Comparison of ENCODE assay signal across 16 mouse cellular contexts in the genomic region with DNA sequence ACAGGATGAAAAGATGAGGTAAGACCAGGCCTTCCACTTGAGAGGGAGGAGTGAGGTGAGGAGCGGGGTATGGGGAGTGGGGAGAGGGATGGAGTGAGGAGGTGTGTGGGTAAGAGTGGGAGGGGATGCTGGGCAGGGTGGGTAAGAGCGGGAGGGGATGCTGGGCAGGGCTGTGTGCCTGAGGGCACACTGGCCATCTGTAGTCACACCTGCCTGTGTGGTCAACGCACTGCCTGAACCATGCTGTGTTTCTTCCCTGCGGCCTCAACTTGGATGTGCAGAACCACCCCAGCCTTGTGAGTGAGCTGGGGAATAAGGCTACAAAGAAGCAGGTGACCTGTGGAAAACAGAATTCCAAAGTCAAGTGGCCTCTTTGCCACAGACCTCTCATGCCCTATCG. TPM values are rescaled to one million over a fixed set of nuclear protein-coding genes. Genes with fewer than 3 reads are reported as not detected.
DNase-seq lines count a peak whose midpoint lies in the region; ATAC-seq and TF ChIP-seq lines count a peak whose summit lies in the region.
"Had no signal": no experiment of that assay in that cellular context is flagged by ENCODE, and none has a peak within 500 bp of the region (broad histone marks: within the 10 kb centered on the region; RNA-seq: fewer than 3 reads in every experiment).

No protein-coding gene starts in this region.

- ATAC-seq in forebrain, embryonic 12.5 days (ENCODE audit: low FRiP score): no peak
- no peak for ATAC-seq in forebrain, embryonic 14.5 days
- no peak for ATAC-seq in embryonic facial prominence, embryonic 13.5 days (ENCODE audit: insufficient number of reproducible peaks, insufficient read depth, low FRiP score, low TSS enrichment, low read depth)
- ATAC-seq: activated CD4-positive, CD25-positive, alpha-beta regulatory T cell, adult 4 months; intestine, embryonic 15.5 days; lung, postnatal 0 days had no signal

- peaks cover 42% of the 10 kb centered on the region for H3K36me3 ChIP-seq in forebrain, embryonic 12.5 days (replicated peaks)
- peaks cover 41% of the 10 kb centered on the region for H3K36me3 ChIP-seq in forebrain, embryonic 14.5 days (ENCODE audit: control insufficient read depth, insufficient read depth, low read length)
- peaks cover 51% of the 10 kb centered on the region for H3K36me3 ChIP-seq in embryonic facial prominence, embryonic 13.5 days
- peaks cover 11% of the 10 kb centered on the region for H3K36me3 ChIP-seq in myocyte (ENCODE audit: control insufficient read depth, insufficient read depth)

- H3ac ChIP-seq in myocyte (ENCODE audit: control insufficient read depth, insufficient read length): no peak overlapping the region

- WGBS in forebrain, embryonic 12.5 days: 88% methylated on average over 5 of the region's 5 CpGs
- 85% methylated on average over 5 of the region's 5 CpGs for WGBS in forebrain, embryonic 14.5 days
- WGBS in embryonic facial prominence, embryonic 13.5 days: 90% methylated on average over 5 of the region's 5 CpGs

- no peak overlapping the region for H3K4me2 ChIP-seq in forebrain, embryonic 12.5 days
- H3K4me2 ChIP-seq in forebrain, embryonic 14.5 days (ENCODE audit: low read length): no peak overlapping the region
- H3K4me2 ChIP-seq in embryonic facial prominence, embryonic 13.5 days: no peak overlapping the region
- H3K4me2 ChIP-seq in myocyte (ENCODE audit: low read depth): no peak overlapping the region

- H3K4me1 ChIP-seq in forebrain, embryonic 12.5 days: peaks cover 34% of the 10 kb centered on the region
- H3K4me1 ChIP-seq in forebrain, embryonic 14.5 days (ENCODE audit: control insufficient read depth, insufficient read depth, low read length): peaks cover 13% of the 10 kb centered on the region
- peaks cover 30% of the 10 kb centered on the region for H3K4me1 ChIP-seq in embryonic facial prominence, embryonic 13.5 days

- no peaks in the 10 kb centered on the region for H3K27me3 ChIP-seq in forebrain, embryonic 12.5 days
- no peaks in the 10 kb centered on the region for H3K27me3 ChIP-seq in forebrain, embryonic 14.5 days (replicated peaks; ENCODE audit: control insufficient read depth, insufficient read depth, low read length)
- no peaks in the 10 kb centered on the region for H3K27me3 ChIP-seq in embryonic facial prominence, embryonic 13.5 days
- no peaks in the 10 kb centered on the region for H3K27me3 ChIP-seq in myocyte (ENCODE audit: control insufficient read depth, insufficient read depth, insufficient read length)
- H3K27me3 ChIP-seq: hindbrain, embryonic 12.5 days; intestine, embryonic 15.5 days had no signal

- no peak for TF ChIP-seq CTCF in layer of hippocampus, adult 2 months (conservative IDR thresholded peaks at IDR 0.05)

- H3K27ac ChIP-seq in forebrain, embryonic 12.5 days: 0 out of 2 replicates have a peak overlapping the region, but pooled peaks have one; percentile 31
- H3K27ac ChIP-seq in forebrain, embryonic 14.5 days (ENCODE audit: low read depth, low read length): no peak overlapping the region
- peak overlapping the region; percentile 91; the same call in 1 of the 2 replicates for H3K27ac ChIP-seq in layer of hippocampus, adult 2 months
- no peak overlapping the region for H3K27ac ChIP-seq in embryonic facial prominence, embryonic 13.5 days

- H3K4me3 ChIP-seq in forebrain, embryonic 12.5 days (replicated peaks): no peak overlapping the region
- H3K4me3 ChIP-seq in forebrain, embryonic 14.5 days (ENCODE audit: low read depth, low read length): no peak overlapping the region
- H3K4me3 ChIP-seq in layer of hippocampus, adult 2 months: no peak overlapping the region
- no peak overlapping the region for H3K4me3 ChIP-seq in embryonic facial prominence, embryonic 13.5 days
- H3K4me3 ChIP-seq in myocyte: no peak overlapping the region
- H3K4me3 ChIP-seq: hindbrain, embryonic 12.5 days had no signal

- no peak for TF ChIP-seq POLR2A in myocyte (IDR thresholded peaks at IDR 0.05; ENCODE audit: insufficient read length, low read depth)

- H3K9me3 ChIP-seq in forebrain, embryonic 12.5 days: no peaks in the 10 kb centered on the region
- no peaks in the 10 kb centered on the region for H3K9me3 ChIP-seq in forebrain, embryonic 14.5 days (replicated peaks; ENCODE audit: control insufficient read depth, low read length)
- no peaks in the 10 kb centered on the region for H3K9me3 ChIP-seq in embryonic facial prominence, embryonic 13.5 days
- H3K9me3 ChIP-seq: hindbrain, embryonic 12.5 days; intestine, embryonic 15.5 days had no signal

- DNase-seq in forebrain, embryonic 14.5 days (ENCODE audit: low spot score): no peak
- DNase-seq in layer of hippocampus, adult 2 months (ENCODE audit: low spot score in 2 of 2): no peak
- DNase-seq in layer of hippocampus, postnatal 36 days: no peak
- no peak for DNase-seq in adrenal gland, postnatal 14 days
- DNase-seq: adrenal gland, postnatal 25 days; cerebellum, postnatal 14 days; gastrocnemius, postnatal 14 days; retina, postnatal 1 day; right cerebral cortex, postnatal 4 days had no signal

- H3K9ac ChIP-seq in forebrain, embryonic 12.5 days: no peak overlapping the region
- H3K9ac ChIP-seq in forebrain, embryonic 14.5 days (ENCODE audit: low read length): no peak overlapping the region
- peak overlapping the region; percentile 32; the same call in 1 of the 2 replicates for H3K9ac ChIP-seq in embryonic facial prominence, embryonic 13.5 days
- H3K9ac ChIP-seq: intestine, embryonic 15.5 days had no signal

- H3K79me2 ChIP-seq in myocyte (ENCODE audit: control insufficient read depth, insufficient read depth): peaks cover 19% of the 10 kb centered on the region

TF ChIP-seq in myocyte, 11 proteins besides CTCF, POLR2A, EP300 and RAD21:
- TF ChIP-seq USF1 (IDR thresholded peaks at IDR 0.05; ENCODE audit: low read depth) (no peak), POLR2AphosphoS2 (IDR thresholded peaks at IDR 0.05; ENCODE audit: insufficient read length, low read depth) (peak; percentile 89)

RNA-seq across cellular contexts. Expression of a gene that starts 2.4 kb away (rescaled TPM):
- 20.6 and 21.6 TPM in 2 replicates for polyA plus RNA-seq in forebrain, embryonic 12.5 days (2016; fragmentation: Nextera tagmentation; extraction: Ambion mirVana)
- polyA plus RNA-seq in forebrain, embryonic 14.5 days (2014; fragmentation: Nextera tagmentation; extraction: Ambion mirVana): 16.0 and 21.5 TPM in 2 replicates
- total RNA-seq in layer of hippocampus, adult 2 months (2021): 10 to 100 TPM; 65.0 to 69.0 TPM
- total RNA-seq in layer of hippocampus, postnatal 36 days (2021): 10 to 100 TPM; 49.7 to 57.0 TPM
- polyA plus RNA-seq in embryonic facial prominence, embryonic 13.5 days (2015; fragmentation: Nextera tagmentation; extraction: Ambion mirVana): 24.0 and 29.2 TPM in 2 replicates
- 1.9 TPM for polyA plus RNA-seq in myocyte (2012; fragmentation: generic; extraction: Trizol)
- total RNA-seq in adrenal gland, postnatal 14 days (2021): 12.1 and 12.6 TPM in 2 replicates

RNA-seq across cellular contexts. Expression of a gene that starts 2.6 kb away (rescaled TPM):
- 52.4 and 54.1 TPM in 2 replicates for polyA plus RNA-seq in forebrain, embryonic 12.5 days (2016; fragmentation: Nextera tagmentation; extraction: Ambion mirVana)
- polyA plus RNA-seq in forebrain, embryonic 14.5 days (2014; fragmentation: Nextera tagmentation; extraction: Ambion mirVana): 35.7 and 37.2 TPM in 2 replicates
- total RNA-seq in layer of hippocampus, adult 2 months (2021): 10 to 100 TPM; 10.6 to 16.5 TPM
- 10 to 100 TPM; 16.0 to 16.1 TPM for total RNA-seq in layer of hippocampus, postnatal 36 days (2021)
- polyA plus RNA-seq in embryonic facial prominence, embryonic 13.5 days (2015; fragmentation: Nextera tagmentation; extraction: Ambion mirVana): 45.8 and 46.3 TPM in 2 replicates
- polyA plus RNA-seq in myocyte (2012; fragmentation: generic; extraction: Trizol): 25.1 TPM
- total RNA-seq in adrenal gland, postnatal 14 days (2021): 12.8 and 24.1 TPM in 2 replicates

RNA-seq across cellular contexts. Expression of a gene that starts 26.5 kb away (rescaled TPM):
- 74.4 and 75.4 TPM in 2 replicates for polyA plus RNA-seq in forebrain, embryonic 12.5 days (2016; fragmentation: Nextera tagmentation; extraction: Ambion mirVana)
- polyA plus RNA-seq in forebrain, embryonic 14.5 days (2014; fragmentation: Nextera tagmentation; extraction: Ambion mirVana): 43.1 and 49.1 TPM in 2 replicates
- total RNA-seq in layer of hippocampus, adult 2 months (2021): 10 to 100 TPM; 45.3 to 46.9 TPM
- total RNA-seq in layer of hippocampus, postnatal 36 days (2021): 10 to 100 TPM; 44.7 to 52.3 TPM
- 78.3 and 86.3 TPM in 2 replicates for polyA plus RNA-seq in embryonic facial prominence, embryonic 13.5 days (2015; fragmentation: Nextera tagmentation; extraction: Ambion mirVana)
- 119 TPM for polyA plus RNA-seq in myocyte (2012; fragmentation: generic; extraction: Trizol)
- 224 and 226 TPM in 2 replicates for total RNA-seq in adrenal gland, postnatal 14 days (2021)

RNA-seq across cellular contexts. Expression of a gene that starts 37.6 kb away (rescaled TPM):
- 87.5 and 89.3 TPM in 2 replicates for polyA plus RNA-seq in forebrain, embryonic 12.5 days (2016; fragmentation: Nextera tagmentation; extraction: Ambion mirVana)
- 81.0 and 99.5 TPM in 2 replicates for polyA plus RNA-seq in forebrain, embryonic 14.5 days (2014; fragmentation: Nextera tagmentation; extraction: Ambion mirVana)
- 100 to 1,000 TPM; 145 to 153 TPM for total RNA-seq in layer of hippocampus, adult 2 months (2021)
- total RNA-seq in layer of hippocampus, postnatal 36 days (2021): 100 to 1,000 TPM; 142 to 147 TPM
- 73.3 and 73.5 TPM in 2 replicates for polyA plus RNA-seq in embryonic facial prominence, embryonic 13.5 days (2015; fragmentation: Nextera tagmentation; extraction: Ambion mirVana)
- 68.0 TPM for polyA plus RNA-seq in myocyte (2012; fragmentation: generic; extraction: Trizol)
- 80.3 and 85.6 TPM in 2 replicates for total RNA-seq in adrenal gland, postnatal 14 days (2021)

RNA-seq across cellular contexts. Expression of a gene that starts 47.5 kb away (rescaled TPM):
- 84.3 and 85.1 TPM in 2 replicates for polyA plus RNA-seq in forebrain, embryonic 12.5 days (2016; fragmentation: Nextera tagmentation; extraction: Ambion mirVana)
- 42.6 and 52.2 TPM in 2 replicates for polyA plus RNA-seq in forebrain, embryonic 14.5 days (2014; fragmentation: Nextera tagmentation; extraction: Ambion mirVana)
- 100 to 1,000 TPM; 102 to 105 TPM for total RNA-seq in layer of hippocampus, adult 2 months (2021)
- total RNA-seq in layer of hippocampus, postnatal 36 days (2021): 100 to 1,000 TPM; 102 to 106 TPM
- polyA plus RNA-seq in embryonic facial prominence, embryonic 13.5 days (2015; fragmentation: Nextera tagmentation; extraction: Ambion mirVana): 76.8 and 82.4 TPM in 2 replicates
- polyA plus RNA-seq in myocyte (2012; fragmentation: generic; extraction: Trizol): 55.9 TPM
- total RNA-seq in adrenal gland, postnatal 14 days (2021): 53.5 and 58.0 TPM in 2 replicates

Comparison
In these comparisons a context has a peak if more than half of its experiments do, and no peak if none do; other contexts are left out.
1. H3K27ac ChIP-seq: peak in forebrain, embryonic 12.5 days (single experiment) and layer of hippocampus, adult 2 months (single experiment); none in forebrain, embryonic 14.5 days (single experiment) and embryonic facial prominence, embryonic 13.5 days (single experiment).